Mouse (Mus musculus) lung, postnatal 0 days (tissue): ENCODE measurements around the gene Eepd1.

Experiments used
- CTCF ChIP-seq: IDR thresholded peaks from 2 replicates; pipeline ENCODE4 v1.5.1; 2016; ENCODE audit warnings: antibody characterized with exemption, mild to moderate bottlenecking
- EP300 ChIP-seq: IDR thresholded peaks from 2 replicates; pipeline ENCODE4 v1.6.1; 2016; ENCODE audit warnings: antibody characterized with exemption, mild to moderate bottlenecking, control low read depth

- TF ChIP-seq CTCF (no peak), EP300 (no peak)
These were observed 88.7 kb downstream of the Eepd1 start for GRCm38 (mm10) chr9:25570011-25570410.
